Mouse (Mus musculus) myocyte (in vitro differentiated cells): ENCODE data around the gene Gsto1.

ENCODE experiments used
- MAX ChIP-seq: IDR thresholded peaks from one replicate; pipeline ENCODE4 v1.6.1; 2011; ENCODE audit warnings: low read depth, mild to moderate bottlenecking, control low read depth
- MYOD1 ChIP-seq, 3 experiments: IDR thresholded peaks; one replicate each; pipeline ENCODE4 v1.6.1; 2011; ENCODE audit warnings: control low read depth in 2 of 3, low read depth in 2 of 3, mild to moderate bottlenecking in 2 of 3, moderate library complexity in 1 of 3; ENCODE audit not compliant: insufficient read length in 2 of 3, control insufficient read depth in 1 of 3
- POLR2A ChIP-seq: IDR thresholded peaks from one replicate; pipeline ENCODE4 v1.6.1; 2011; ENCODE audit warnings: low read depth, mild to moderate bottlenecking, control low read depth, moderate library complexity; ENCODE audit not compliant: insufficient read length

GRCm38 (mm10) chr19:47903679-47904078 is 48.9 kb downstream of the Gsto1 start:
- TF ChIP-seq POLR2A (no peak), MYOD1 (IDR thresholded peaks at IDR 0.05; ENCODE audit: control insufficient read depth in 1 of 3, insufficient read length in 2 of 3, low read depth in 2 of 3) (no peak), MAX (no peak)
